Mouse (Mus musculus) MEL (cell line): ENCODE data around the gene Tk2. TPM values are rescaled to one million over a fixed set of nuclear protein-coding genes. Genes with fewer than 3 reads are reported as not detected.
"Not testable (repeated sequence)": the region's sequence is repeated elsewhere in the genome, so short reads cannot be mapped to it uniquely, and the experiment has no call there.

ENCODE experiments used
- DNase-seq: peaks from one replicate; pipeline ENCODE4 v3.0.0; 2011; ENCODE audit warnings: low read depth, low spot score
- H3K27ac ChIP-seq: 2 replicates; pipeline ENCODE4 v1.5.1; 2012; ENCODE audit warnings: low read depth, mild to moderate bottlenecking, control low read depth, low read length, moderate library complexity; ENCODE audit not compliant: control insufficient read depth
- H3K27me3 ChIP-seq, 2 experiments: fragments of 150-350 bp in 1 of 2; sonication (generic) in 1 of 2; 2 replicates each; pipeline ENCODE4 v1.6.1; 2012; ENCODE audit warnings: low read length in 2 of 2, mild to moderate bottlenecking in 2 of 2, improper control_type of control experiment in 1 of 2, moderate library complexity in 1 of 2; ENCODE audit not compliant: insufficient read depth in 2 of 2, control insufficient read depth in 1 of 2
- H3K36me3 ChIP-seq, 2 experiments: 2 replicates each; pipeline ENCODE4 v1.6.1; 2012 to 2014; ENCODE audit warnings: low read length in 2 of 2, improper control_type of control experiment in 1 of 2, inconsistent platforms in 1 of 2, mild to moderate bottlenecking in 1 of 2; ENCODE audit not compliant: insufficient read depth in 2 of 2, control insufficient read depth in 1 of 2
- H3K4me1 ChIP-seq, 2 experiments: fragments of 150-350 bp in 1 of 2; sonication (generic) in 1 of 2; 2 replicates each; pipeline ENCODE4 v1.6.1; 2012; ENCODE audit warnings: low read length in 2 of 2, improper control_type of control experiment in 1 of 2, mild to moderate bottlenecking in 1 of 2; ENCODE audit not compliant: insufficient read depth in 2 of 2, control insufficient read depth in 1 of 2
- H3K4me3 ChIP-seq, 2 experiments: fragments of 150-350 bp in 1 of 2; sonication (generic) in 1 of 2; 2 replicates each; pipeline ENCODE4 v1.5.1; 2012; ENCODE audit warnings: low read depth in 2 of 2, low read length in 2 of 2, mild to moderate bottlenecking in 2 of 2, moderate library complexity in 2 of 2, control low read depth in 1 of 2, improper control_type of control experiment in 1 of 2; ENCODE audit not compliant: control insufficient read depth in 1 of 2, insufficient read depth in 1 of 2
- H3K79me2 ChIP-seq: 2 replicates; pipeline ENCODE4 v1.6.1; 2012; ENCODE audit warnings: mild to moderate bottlenecking, low read length, moderate library complexity; ENCODE audit not compliant: control insufficient read depth, poor library complexity, insufficient read depth
- H3K9ac ChIP-seq: 2 replicates; pipeline ENCODE4 v1.6.1; 2012; ENCODE audit warnings: low read depth, mild to moderate bottlenecking, control low read depth, low read length, moderate library complexity; ENCODE audit not compliant: control insufficient read depth, poor library complexity, severe bottlenecking
- H3K9me3 ChIP-seq: fragments of 150-350 bp; sonication (generic); replicated peaks from 2 replicates; pipeline ENCODE4 v1.6.1; 2012; ENCODE audit warnings: mild to moderate bottlenecking, low read length, improper control_type of control experiment, moderate library complexity; ENCODE audit not compliant: insufficient read depth
- BHLHE40 ChIP-seq: IDR thresholded peaks from 2 replicates; pipeline ENCODE4 v1.6.1; 2012; ENCODE audit warnings: low read depth, mild to moderate bottlenecking, inconsistent platforms, low read length, improper control_type of control experiment, borderline replicate concordance
- CTCF ChIP-seq, 3 experiments: IDR thresholded peaks in 2 of 3; conservative IDR thresholded peaks in 1 of 3; 2 replicates each; pipeline ENCODE4 v1.5.1; 2011 to 2012; ENCODE audit warnings: low read length in 3 of 3, low read depth in 2 of 3, mild to moderate bottlenecking in 2 of 3, improper control_type of control experiment in 1 of 3, inconsistent platforms in 1 of 3, mixed read lengths in 1 of 3, moderate library complexity in 1 of 3; ENCODE audit not compliant: control insufficient read depth in 1 of 3, insufficient read depth in 1 of 3, poor library complexity in 1 of 3, severe bottlenecking in 1 of 3
- E2F4 ChIP-seq: IDR thresholded peaks from 2 replicates; pipeline ENCODE4 v1.6.1; 2011; ENCODE audit warnings: low read depth, low read length, improper control_type of control experiment, borderline replicate concordance
- ELF1 ChIP-seq: IDR thresholded peaks from 2 replicates; pipeline ENCODE4 v1.6.1; 2014; ENCODE audit warnings: low read depth, mild to moderate bottlenecking, inconsistent platforms, low read length, improper control_type of control experiment, moderate library complexity
- ETS1 ChIP-seq: IDR thresholded peaks from 2 replicates; pipeline ENCODE4 v1.6.1; 2012; ENCODE audit warnings: low read depth, mild to moderate bottlenecking, inconsistent platforms, low read length, improper control_type of control experiment, moderate library complexity
- GABPA ChIP-seq: IDR thresholded peaks from 2 replicates; pipeline ENCODE4 v1.6.1; 2012; ENCODE audit warnings: low read depth, mild to moderate bottlenecking, inconsistent platforms, low read length, improper control_type of control experiment, moderate library complexity
- GATA1 ChIP-seq: IDR thresholded peaks from 2 replicates; pipeline ENCODE4 v1.6.1; 2011; ENCODE audit warnings: low read depth, low read length, improper control_type of control experiment
- JUND ChIP-seq: IDR thresholded peaks from 2 replicates; pipeline ENCODE4 v1.6.1; 2011; ENCODE audit warnings: low read depth, mild to moderate bottlenecking, improper control_type of control experiment, low read length
- KAT2A ChIP-seq: conservative IDR thresholded peaks from 2 replicates; pipeline ENCODE4 v1.6.1; 2012; ENCODE audit warnings: low read depth, low read length, improper control_type of control experiment, inconsistent platforms
- MAFK ChIP-seq: IDR thresholded peaks from 2 replicates; pipeline ENCODE4 v1.6.1; 2011; ENCODE audit warnings: low read depth, mild to moderate bottlenecking, low read length, improper control_type of control experiment, borderline replicate concordance
- MAZ ChIP-seq: IDR thresholded peaks from 2 replicates; pipeline ENCODE4 v1.6.1; 2012; ENCODE audit warnings: low read depth, mild to moderate bottlenecking, inconsistent platforms, low read length, improper control_type of control experiment
- MEF2A ChIP-seq: IDR thresholded peaks from 2 replicates; pipeline ENCODE4 v1.6.1; 2014; ENCODE audit warnings: low read depth, mild to moderate bottlenecking, inconsistent platforms, low read length, improper control_type of control experiment; ENCODE audit not compliant: poor library complexity, insufficient replicate concordance, severe bottlenecking; ENCODE audit errors: extremely low read depth
- MXI1 ChIP-seq: IDR thresholded peaks from 2 replicates; pipeline ENCODE4 v1.6.1; 2011; ENCODE audit warnings: mild to moderate bottlenecking, low read depth, low read length, improper control_type of control experiment
- MYB ChIP-seq: IDR thresholded peaks from 2 replicates; pipeline ENCODE4 v1.6.1; 2011; ENCODE audit warnings: mild to moderate bottlenecking, low read depth, low read length, improper control_type of control experiment
- NELFE ChIP-seq: IDR thresholded peaks from 2 replicates; pipeline ENCODE4 v1.6.1; 2011; ENCODE audit warnings: low read depth, low read length, improper control_type of control experiment
- NRF1 ChIP-seq: IDR thresholded peaks from 2 replicates; pipeline ENCODE4 v1.6.1; 2014; ENCODE audit warnings: low read depth, mild to moderate bottlenecking, inconsistent platforms, low read length, improper control_type of control experiment, moderate library complexity; ENCODE audit not compliant: poor library complexity, insufficient read depth, severe bottlenecking
- POLR2A ChIP-seq, 2 experiments: IDR thresholded peaks; 2 replicates each; pipeline ENCODE4 v1.6.1; 2011 to 2012; ENCODE audit warnings: low read length in 2 of 2, mild to moderate bottlenecking in 2 of 2, control low read depth in 1 of 2, improper control_type of control experiment in 1 of 2, low read depth in 1 of 2, moderate library complexity in 1 of 2; ENCODE audit not compliant: control insufficient read depth in 1 of 2, insufficient read depth in 1 of 2, poor library complexity in 1 of 2
- POLR2AphosphoS2 ChIP-seq: IDR thresholded peaks from 2 replicates; pipeline ENCODE4 v1.6.1; 2011; ENCODE audit warnings: low read length, improper control_type of control experiment
- RCOR1 ChIP-seq: IDR thresholded peaks from 2 replicates; pipeline ENCODE4 v1.6.1; 2012; ENCODE audit warnings: low read depth, mild to moderate bottlenecking, inconsistent platforms, low read length, improper control_type of control experiment
- SIN3A ChIP-seq: IDR thresholded peaks from 2 replicates; pipeline ENCODE4 v1.6.1; 2012; ENCODE audit warnings: low read length, improper control_type of control experiment, inconsistent platforms
- SMC3 ChIP-seq: IDR thresholded peaks from 2 replicates; pipeline ENCODE4 v1.6.1; 2011; ENCODE audit warnings: low read depth, low read length, improper control_type of control experiment
- USF1 ChIP-seq: IDR thresholded peaks from 2 replicates; pipeline ENCODE4 v1.6.1; 2014; ENCODE audit warnings: low read depth, mild to moderate bottlenecking, inconsistent platforms, low read length, improper control_type of control experiment, moderate library complexity
- USF2 ChIP-seq, 2 experiments: IDR thresholded peaks; 2 replicates each; pipeline ENCODE4 v1.6.1; 2011 to 2012; ENCODE audit warnings: improper control_type of control experiment in 2 of 2, low read length in 2 of 2, borderline replicate concordance in 1 of 2, inconsistent platforms in 1 of 2, low read depth in 1 of 2, mild to moderate bottlenecking in 1 of 2; ENCODE audit not compliant: insufficient read depth in 1 of 2
- ZKSCAN1 ChIP-seq: IDR thresholded peaks from 2 replicates; pipeline ENCODE4 v1.6.1; 2012; ENCODE audit warnings: low read depth, mild to moderate bottlenecking, inconsistent platforms, low read length, improper control_type of control experiment, moderate library complexity
- ZMIZ1 ChIP-seq: IDR thresholded peaks from 2 replicates; pipeline ENCODE4 v1.6.1; 2012; ENCODE audit warnings: low read depth, mild to moderate bottlenecking, inconsistent platforms, low read length, improper control_type of control experiment, moderate library complexity
- ZNF384 ChIP-seq: IDR thresholded peaks from 2 replicates; pipeline ENCODE4 v1.6.1; 2012; ENCODE audit warnings: low read depth, mild to moderate bottlenecking, inconsistent platforms, low read length, improper control_type of control experiment
- polyA plus RNA-seq, 2 experiments: library from polyadenylated mRNA; stranded (reverse) in 1 of 2; unstranded in 1 of 2; fragments of >175 nt in 1 of 2; fragments of >200 nt in 1 of 2; gene quantifications; 2 replicates each; pipeline versions ENCODE4 v1.2.1 to v1.2.4; 2012; ENCODE audit warnings: low replicate concordance in 2 of 2, low read depth in 1 of 2; ENCODE audit not compliant: insufficient read length in 2 of 2, insufficient read depth in 1 of 2, missing spikeins in 1 of 2
- total RNA-seq: library from RNA; depleted of rRNA; stranded (reverse); fragments of 300-350 nt; gene quantifications from 2 replicates; pipeline ENCODE4 v1.2.3, GENCODE M21; 2012

Gene Tk2
- total and polyA plus RNA-seq, 3 experiments: 18.6 to 26.8 TPM; not detected in 1

DNA sequence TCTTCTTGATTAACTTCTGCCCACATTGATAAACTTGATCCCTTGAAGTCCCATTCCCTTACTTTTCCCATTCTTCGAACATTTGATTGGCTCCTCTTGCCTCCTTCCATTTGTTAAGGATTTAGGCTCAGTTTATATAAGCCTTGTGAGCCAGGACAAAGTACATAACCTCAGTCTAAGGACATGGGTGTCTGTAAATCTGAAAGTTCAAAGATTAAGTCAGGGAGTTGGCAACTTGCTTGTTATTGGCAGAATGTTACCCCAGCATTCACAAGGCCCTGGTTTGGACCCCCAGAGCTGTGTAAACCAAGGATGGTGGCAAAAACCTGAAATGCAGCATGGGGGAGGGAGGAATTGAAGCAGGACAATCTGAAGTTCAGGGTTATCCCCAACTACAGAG, 46.0 kb upstream of the Tk2 start:
- no peak overlapping the region for H3K4me3 ChIP-seq
- H3K27me3 ChIP-seq: no peaks in the 10 kb centered on the region
- H3K27ac ChIP-seq: no peak overlapping the region
- no peak overlapping the region for H3K9ac ChIP-seq
- H3K79me2 ChIP-seq: no peaks in the 10 kb centered on the region
- no peaks in the 10 kb centered on the region for H3K4me1 ChIP-seq
- H3K36me3 ChIP-seq: no peaks in the 10 kb centered on the region
- no peak for DNase-seq
- no peaks in the 10 kb centered on the region for H3K9me3 ChIP-seq
- TF ChIP-seq POLR2AphosphoS2: no peak
- TF ChIP-seq POLR2A (IDR thresholded peaks at IDR 0.05; ENCODE audit: control insufficient read depth in 1 of 2, insufficient read depth in 1 of 2, low read depth in 1 of 2, low read length in 2 of 2, poor library complexity in 1 of 2): no peak
- no peak for TF ChIP-seq ETS1
- no peak for TF ChIP-seq MAFK
- no peak for TF ChIP-seq SMC3
- TF ChIP-seq E2F4: no peak
- no peak for TF ChIP-seq ELF1
- no peak for TF ChIP-seq BHLHE40
- TF ChIP-seq KAT2A: no peak
- no peak for TF ChIP-seq NELFE
- no peak for TF ChIP-seq MAZ
- no peak for TF ChIP-seq MYB

- not testable (repeated sequence) for H3K27ac ChIP-seq, H3K4me3 ChIP-seq, H3K9ac ChIP-seq, H3K9me3 ChIP-seq, H3K27me3 ChIP-seq, DNase-seq, H3K36me3 ChIP-seq, H3K4me1 ChIP-seq, H3K79me2 ChIP-seq
Observed at GRCm38 (mm10) chr8:104293081-104293480, 44.7 kb upstream of the Tk2 start, which contains the start of gene Cmtm2a. TSS of gene Cmtm2a (minus strand) at chr8:104293181.

DNA sequence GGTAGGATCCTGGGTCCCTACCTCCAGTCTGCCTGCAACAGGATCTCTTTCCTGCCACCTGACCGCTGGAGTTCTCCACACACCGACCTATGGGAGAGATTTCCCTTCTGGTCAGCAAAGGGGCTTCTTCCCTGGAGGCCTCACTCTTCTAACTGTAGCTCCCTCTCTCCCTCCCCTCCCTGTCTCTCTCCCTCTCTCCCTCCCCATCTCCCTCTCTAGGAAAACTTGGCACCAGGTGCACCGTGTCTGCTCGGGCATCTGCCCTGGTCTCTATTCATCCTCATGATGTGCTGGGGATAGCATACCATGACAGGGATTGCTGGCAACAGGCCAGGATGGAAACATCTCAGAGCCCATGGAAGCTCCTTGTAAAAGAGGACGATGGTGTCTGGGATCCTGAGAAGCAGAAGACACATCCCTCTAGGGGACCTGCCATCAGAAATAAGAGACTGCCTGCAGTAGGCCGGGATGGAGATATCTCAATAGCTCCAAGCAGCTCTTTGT, 20.6 kb upstream of the Tk2 start:
- Histone ChIP-seq H3K27me3 (no peaks in the 10 kb centered on the region), H3K36me3 (no peaks in the 10 kb centered on the region), H3K4me3 (no peak overlapping the region), H3K79me2 (no peaks in the 10 kb centered on the region), H3K9me3 (no peaks in the 10 kb centered on the region), H3K4me1 (no peaks in the 10 kb centered on the region), H3K27ac (no peak overlapping the region), H3K9ac (no peak overlapping the region)
- TF ChIP-seq USF1: no peak
- TF ChIP-seq RCOR1: no peak
- TF ChIP-seq NRF1: no peak
- no peak for TF ChIP-seq JUND
- TF ChIP-seq ZNF384: no peak
- no peak for TF ChIP-seq MXI1
- no peak for TF ChIP-seq USF2 (IDR thresholded peaks at IDR 0.05; ENCODE audit: borderline replicate concordance in 1 of 2, insufficient read depth in 1 of 2, low read depth in 1 of 2, low read length in 2 of 2)
- no peak for TF ChIP-seq ZMIZ1
- TF ChIP-seq E2F4: no peak
- no peak for TF ChIP-seq SMC3
- TF ChIP-seq ZKSCAN1: no peak
- TF ChIP-seq SIN3A: no peak
- no peak for TF ChIP-seq MAZ
- no peak for TF ChIP-seq KAT2A
- no peak for TF ChIP-seq GABPA
- TF ChIP-seq BHLHE40: no peak
- TF ChIP-seq MEF2A: no peak
- no peak for TF ChIP-seq CTCF (IDR thresholded peaks at IDR 0.05 in 2 of 3, conservative IDR thresholded peaks at IDR 0.05 in 1 of 3; ENCODE audit: control insufficient read depth in 1 of 3, insufficient read depth in 1 of 3, low read depth in 2 of 3, low read length in 3 of 3, poor library complexity in 1 of 3, severe bottlenecking in 1 of 3)
- TF ChIP-seq GATA1: no peak
- no peak for DNase-seq
